Mouse (Mus musculus) liver, embryonic 13.5 days (tissue): Measurements from ENCODE around the gene Ltc4s. TPM values are rescaled to one million over a fixed set of nuclear protein-coding genes. Genes with fewer than 3 reads are reported as not detected.
A peak's percentile ranks its signal among the peaks of the same experiment; 100 is the strongest.

Experiments used
- ATAC-seq: fragments of 200-750 bp; cut with Nextera tagmentation; 2 replicates; pipeline ENCODE4 v1.8.0; 2017; ENCODE audit warnings: low read depth, mild to moderate bottlenecking, moderate number of reproducible peaks, moderate library complexity
- DNase-seq: peaks from one replicate; pipeline ENCODE4 v3.0.0; 2022
- H3K27ac ChIP-seq: fragments of 300-500 bp; sonication (generic); 2 replicates; pipeline ENCODE4 v1.5.1; 2015; ENCODE audit warnings: moderate library complexity, mild to moderate bottlenecking, inconsistent platforms
- H3K27me3 ChIP-seq: fragments of 300-500 bp; sonication (generic); 2 replicates; pipeline ENCODE4 v1.6.1; 2015; ENCODE audit warnings: mild to moderate bottlenecking, inconsistent platforms
- H3K36me3 ChIP-seq: fragments of 300-500 bp; sonication (generic); 2 replicates; pipeline ENCODE4 v1.6.1; 2015; ENCODE audit warnings: mild to moderate bottlenecking, inconsistent platforms
- H3K4me1 ChIP-seq: fragments of 300-500 bp; sonication (generic); replicated peaks from 2 replicates; pipeline ENCODE4 v1.6.1; 2015; ENCODE audit warnings: inconsistent platforms
- H3K4me2 ChIP-seq: fragments of 300-500 bp; sonication (generic); 2 replicates; pipeline ENCODE4 v1.6.1; 2015; ENCODE audit warnings: inconsistent platforms, mild to moderate bottlenecking, moderate library complexity
- H3K4me3 ChIP-seq: fragments of 300-500 bp; sonication (generic); replicated peaks from 2 replicates; pipeline ENCODE4 v1.5.1; 2015; ENCODE audit warnings: mild to moderate bottlenecking, inconsistent platforms
- H3K9ac ChIP-seq: fragments of 300-500 bp; sonication (generic); 2 replicates; pipeline ENCODE4 v1.6.1; 2015; ENCODE audit warnings: mild to moderate bottlenecking, inconsistent platforms
- H3K9me3 ChIP-seq: fragments of 300-500 bp; sonication (generic); replicated peaks from 2 replicates; pipeline ENCODE4 v1.6.1; 2016; ENCODE audit warnings: inconsistent platforms
- WGBS: fragments of 180-500 bp; shearing (Covaris S2); methylation state at CpG from one replicate; pipeline ENCODE4 v1.1.7; 2015; ENCODE audit not compliant: insufficient replicate concordance; 5-methylcytosine and 5-hydroxymethylcytosine counted together
- polyA plus RNA-seq: library from polyadenylated mRNA; unstranded; fragments of >200 nt; fragmentation: Nextera tagmentation; extraction: Ambion mirVana; gene quantifications from 2 replicates; pipeline ENCODE4 v1.2.1, GENCODE M21; 2015

The Ltc4s gene
- polyA plus RNA-seq, 1 experiment from 2014 or later: 0.99 TPM

GRCm38 (mm10) chr11:50222559-50223276, 15.7 kb downstream of the Ltc4s start:
- peaks cover 8% of the 10 kb centered on the region; the same call in 1 of the 2 replicates for H3K36me3 ChIP-seq
- DNase-seq: no peak
- no peaks in the 10 kb centered on the region for H3K9me3 ChIP-seq
- ATAC-seq: no peak
- H3K4me2 ChIP-seq: peak overlapping the region; percentile 86
- H3K4me1 ChIP-seq: peaks cover 68% of the 10 kb centered on the region
- peak overlapping the region; percentile 99 for H3K9ac ChIP-seq
- H3K4me3 ChIP-seq: peak overlapping the region; percentile 92
- H3K27me3 ChIP-seq: no peaks in the 10 kb centered on the region
- H3K27ac ChIP-seq: peak overlapping the region; percentile 98
- WGBS: 55% methylated on average over 7 of the region's 7 CpGs

- no peak overlapping the region for H3K9ac ChIP-seq
Measured at GRCm38 (mm10) chr11:50219833-50220232, 18.6 kb downstream of the Ltc4s start.

GRCm38 (mm10) chr11:50217811-50218210, 20.6 kb downstream of the Ltc4s start:
- Histone ChIP-seq H3K27me3 (no peaks in the 10 kb centered on the region), H3K9me3 (no peaks in the 10 kb centered on the region), H3K4me2 (0 out of 2 replicates have a peak overlapping the region, but pooled peaks have one; percentile 12), H3K4me3 (no peak overlapping the region), H3K36me3 (0 out of 2 replicates have a peak, but pooled peaks cover 8% of the 10 kb centered on the region), H3K9ac (peak overlapping the region; percentile 24; the same call in 1 of the 2 replicates), H3K4me1 (peaks cover 76% of the 10 kb centered on the region), H3K27ac (peak overlapping the region; percentile 50)
- WGBS: 57% methylated on average over 4 of the region's 4 CpGs
- no peak for ATAC-seq
- DNase-seq: no peak

More at GRCm38 (mm10) chr11:50219833-50220232, 18.6 kb downstream of the Ltc4s start:
- ATAC-seq (no peak), DNase-seq (no peak)
- H3K36me3 ChIP-seq: 0 out of 2 replicates have a peak, but pooled peaks cover 8% of the 10 kb centered on the region
- no peak overlapping the region for H3K4me3 ChIP-seq
- no peaks in the 10 kb centered on the region for H3K9me3 ChIP-seq
- no peaks in the 10 kb centered on the region for H3K27me3 ChIP-seq
- H3K4me1 ChIP-seq: peaks cover 77% of the 10 kb centered on the region
- 37% methylated on average over 2 of the region's 2 CpGs for WGBS
- H3K4me2 ChIP-seq: no peak overlapping the region
- H3K27ac ChIP-seq: no peak overlapping the region

- H3K4me3 ChIP-seq: no peak overlapping the region
Measured at GRCm38 (mm10) chr11:50216724-50217366, 21.6 kb downstream of the Ltc4s start.

GRCm38 (mm10) chr11:50215633-50216032, 22.8 kb downstream of the Ltc4s start:
- peak overlapping the region; percentile 65 for H3K27ac ChIP-seq
- H3K4me3 ChIP-seq: no peak overlapping the region
- 45% methylated on average over 9 of the region's 9 CpGs for WGBS
- no peaks in the 10 kb centered on the region for H3K27me3 ChIP-seq
- H3K9ac ChIP-seq: no peak overlapping the region; the same call in 1 of the 2 replicates
- H3K9me3 ChIP-seq: no peaks in the 10 kb centered on the region
- ATAC-seq (peak; percentile 18; the same call in 1 of the 2 replicates), DNase-seq (no peak)
- 0 out of 2 replicates have a peak, but pooled peaks cover 1% of the 10 kb centered on the region for H3K36me3 ChIP-seq
- peak overlapping the region; percentile 15; the same call in 1 of the 2 replicates for H3K4me2 ChIP-seq
- peaks cover 90% of the 10 kb centered on the region for H3K4me1 ChIP-seq

More at GRCm38 (mm10) chr11:50216724-50217366, 21.6 kb downstream of the Ltc4s start:
- Histone ChIP-seq H3K4me2 (no peak overlapping the region), H3K27me3 (no peaks in the 10 kb centered on the region), H3K36me3 (0 out of 2 replicates have a peak, but pooled peaks cover 7% of the 10 kb centered on the region), H3K27ac (no peak overlapping the region; the same call in 1 of the 2 replicates), H3K9me3 (no peaks in the 10 kb centered on the region), H3K9ac (0 out of 2 replicates have a peak overlapping the region, but pooled peaks have one; percentile 20), H3K4me1 (peaks cover 79% of the 10 kb centered on the region)
- WGBS: 58% methylated on average over 4 of the region's 4 CpGs
- ATAC-seq (no peak), DNase-seq (no peak)

- H3K9ac ChIP-seq: no peak overlapping the region
- H3K4me2 ChIP-seq: no peak overlapping the region
- no peaks in the 10 kb centered on the region for H3K27me3 ChIP-seq
- no peaks in the 10 kb centered on the region for H3K9me3 ChIP-seq
- peaks cover 85% of the 10 kb centered on the region for H3K4me1 ChIP-seq
- no peak overlapping the region for H3K27ac ChIP-seq
- no peak for ATAC-seq
- no peak for DNase-seq
- 78% methylated on average over 6 of the region's 6 CpGs for WGBS
- H3K36me3 ChIP-seq: no peaks in the 10 kb centered on the region
- no peak overlapping the region for H3K4me3 ChIP-seq
Measured at GRCm38 (mm10) chr11:50214631-50215030, 23.8 kb downstream of the Ltc4s start.

GRCm38 (mm10) chr11:50212848-50213758, 25.3 kb downstream of the Ltc4s start:
- ATAC-seq (peak; percentile 8; the same call in 1 of the 2 replicates), DNase-seq (peak; percentile 59)
- Histone ChIP-seq H3K4me1 (peaks cover 83% of the 10 kb centered on the region), H3K27me3 (no peaks in the 10 kb centered on the region), H3K4me3 (no peak overlapping the region), H3K9ac (no peak overlapping the region), H3K4me2 (no peak overlapping the region), H3K9me3 (no peaks in the 10 kb centered on the region), H3K36me3 (0 out of 2 replicates have a peak, but pooled peaks cover 3% of the 10 kb centered on the region), H3K27ac (peak overlapping the region; percentile 61)
- WGBS: 60% methylated on average over 11 of the region's 11 CpGs

- Histone ChIP-seq H3K9me3 (no peaks in the 10 kb centered on the region), H3K4me1 (peaks cover 79% of the 10 kb centered on the region), H3K27ac (peak overlapping the region; percentile 99), H3K27me3 (no peaks in the 10 kb centered on the region), H3K4me3 (no peak overlapping the region), H3K9ac (no peak overlapping the region), H3K36me3 (peaks cover 12% of the 10 kb centered on the region), H3K4me2 (no peak overlapping the region)
- no peak for ATAC-seq
- DNase-seq: no peak
- WGBS: 50% methylated on average over 3 of the region's 3 CpGs
Measured at GRCm38 (mm10) chr11:50212060-50212739, 26.2 kb downstream of the Ltc4s start.

- peak overlapping the region; percentile 99 for H3K27ac ChIP-seq
- no peaks in the 10 kb centered on the region for H3K27me3 ChIP-seq
- peak overlapping the region; percentile 98 for H3K9ac ChIP-seq
- peaks cover 74% of the 10 kb centered on the region for H3K4me1 ChIP-seq
- peak overlapping the region; percentile 78 for H3K4me2 ChIP-seq
- peaks cover 19% of the 10 kb centered on the region for H3K36me3 ChIP-seq
- 72% methylated on average over 3 of the region's 3 CpGs for WGBS
- peak overlapping the region; percentile 92 for H3K4me3 ChIP-seq
- no peaks in the 10 kb centered on the region for H3K9me3 ChIP-seq
- ATAC-seq (no peak), DNase-seq (no peak)
Measured at GRCm38 (mm10) chr11:50211322-50212059, 26.9 kb downstream of the Ltc4s start.
